Mouse (Mus musculus) kidney, adult 10 weeks (tissue): Measurements from ENCODE around the gene Vegfb. TPM values are rescaled to one million over a fixed set of nuclear protein-coding genes. Genes with fewer than 3 reads are reported as not detected.

Experiments used
- polyA plus RNA-seq: library from polyadenylated mRNA; stranded (reverse); fragments of 350-450 nt; fragmentation: Illumina TruSeq; extraction: RNeasy Lipid Tissue Mini Kit (QIAGEN cat#74804); gene quantifications from one replicate; pipeline ENCODE4 v1.2.3, GENCODE M21; 2014; ENCODE audit warnings: low read depth, low replicate concordance

Vegfb gene
- 10.3 TPM for polyA plus RNA-seq

GRCm38 (mm10) chr19:6987061-6987903 is at the start of gene Vegfb:
Gene Vegfb (minus strand): TSS chr19:6987651.

GRCm38 (mm10) chr19:7019191-7019590 is 31.7 kb upstream of the Vegfb start, which contains the start of gene Fermt3:
Gene Fermt3 (minus strand): TSS chr19:7019469.

GRCm38 (mm10) chr19:6996006-6996405 is 8.6 kb upstream of the Vegfb start, which contains the start of the genes Nudt22 and Trpt1:
Gene Nudt22 (minus strand): TSS chr19:6996117.
Gene Trpt1 (plus strand): TSS chr19:6996131.

GRCm38 (mm10) chr19:6992011-6992858 is 4.8 kb upstream of the Vegfb start, which contains the start of gene Dnajc4:
Gene Dnajc4 (minus strand): TSS chr19:6992572.

GRCm38 (mm10) chr19:6980381-6981093 is 6.9 kb downstream of the Vegfb start, which contains the start of gene Fkbp2:
Gene Fkbp2 (minus strand): TSS chr19:6980501.

GRCm38 (mm10) chr19:6975537-6976521 is 11.6 kb downstream of the Vegfb start, which contains the start of gene Plcb3:
Gene Plcb3 (minus strand): TSS chr19:6976470.

GRCm38 (mm10) chr19:6974211-6975205 is 12.9 kb downstream of the Vegfb start, which contains the start of gene Ppp1r14b:
Gene Ppp1r14b (plus strand): TSS chr19:6974968.

GRCm38 (mm10) chr19:6942249-6942691 is 45.2 kb downstream of the Vegfb start, which contains the start of gene Gpr137:
Gene Gpr137 (minus strand): TSS chr19:6942480.

GRCm38 (mm10) chr19:6941372-6942248 is 45.8 kb downstream of the Vegfb start, which contains the start of gene Bad:
Gene Bad (plus strand): TSS chr19:6941861.

GRCm38 (mm10) chr19:6934195-6934977 is 53.1 kb downstream of the Vegfb start, which contains the start of gene Kcnk4:
Gene Kcnk4 (minus strand): TSS chr19:6934515.

Other genes with a start within 250 kb of the Vegfb start
- not detected for gene Rps6ka4, start 147.0 kb downstream of the Vegfb start, polyA plus RNA-seq
- not detected for gene Ccdc88b, start 129.4 kb downstream of the Vegfb start, polyA plus RNA-seq
- gene Trmt112, start 78.0 kb downstream of the Vegfb start, polyA plus RNA-seq: 17.5 TPM
- gene Prdx5, start 77.5 kb downstream of the Vegfb start, polyA plus RNA-seq: 192 TPM
- gene Esrra, start 65.8 kb downstream of the Vegfb start, polyA plus RNA-seq: 2.4 TPM
- gene Catsperz, start 62.3 kb downstream of the Vegfb start, polyA plus RNA-seq: not detected
- not detected for gene Kcnk4, start 53.1 kb downstream of the Vegfb start, polyA plus RNA-seq
- gene Bad, start 45.8 kb downstream of the Vegfb start, polyA plus RNA-seq: 1.1 TPM
- not detected for gene Gpr137, start 45.2 kb downstream of the Vegfb start, polyA plus RNA-seq
- 4.0 TPM for gene Ppp1r14b, start 12.7 kb downstream of the Vegfb start, polyA plus RNA-seq
- gene Plcb3, start 11.2 kb downstream of the Vegfb start, polyA plus RNA-seq: 1.8 TPM
- gene Fkbp2, start 7.2 kb downstream of the Vegfb start, polyA plus RNA-seq: 13.6 TPM
- gene Dnajc4, start 4.9 kb upstream of the Vegfb start, polyA plus RNA-seq: not detected
- gene Nudt22, start 8.5 kb upstream of the Vegfb start, polyA plus RNA-seq: not detected
- gene Trpt1, start 8.5 kb upstream of the Vegfb start, polyA plus RNA-seq: not detected
- gene Fermt3, start 31.8 kb upstream of the Vegfb start, polyA plus RNA-seq: not detected
- gene Stip1, start 52.3 kb upstream of the Vegfb start, polyA plus RNA-seq: 47.9 TPM
- 3.9 TPM for gene Macrod1, start 69.2 kb upstream of the Vegfb start, polyA plus RNA-seq
- gene Flrt1, start 118.1 kb upstream of the Vegfb start, polyA plus RNA-seq: 5.8 TPM
- 21.5 TPM for gene Otub1, start 218.7 kb upstream of the Vegfb start, polyA plus RNA-seq
- 184 TPM for gene Cox8a, start 230.0 kb upstream of the Vegfb start, polyA plus RNA-seq